Mouse (Mus musculus) left cerebral cortex, adult 11 months (tissue): ENCODE data around the gene Aspa.

Source experiments
- DNase-seq: peaks from one replicate; pipeline ENCODE4 v3.0.0; 2022; ENCODE audit warnings: low spot score

Aspa gene

DNA sequence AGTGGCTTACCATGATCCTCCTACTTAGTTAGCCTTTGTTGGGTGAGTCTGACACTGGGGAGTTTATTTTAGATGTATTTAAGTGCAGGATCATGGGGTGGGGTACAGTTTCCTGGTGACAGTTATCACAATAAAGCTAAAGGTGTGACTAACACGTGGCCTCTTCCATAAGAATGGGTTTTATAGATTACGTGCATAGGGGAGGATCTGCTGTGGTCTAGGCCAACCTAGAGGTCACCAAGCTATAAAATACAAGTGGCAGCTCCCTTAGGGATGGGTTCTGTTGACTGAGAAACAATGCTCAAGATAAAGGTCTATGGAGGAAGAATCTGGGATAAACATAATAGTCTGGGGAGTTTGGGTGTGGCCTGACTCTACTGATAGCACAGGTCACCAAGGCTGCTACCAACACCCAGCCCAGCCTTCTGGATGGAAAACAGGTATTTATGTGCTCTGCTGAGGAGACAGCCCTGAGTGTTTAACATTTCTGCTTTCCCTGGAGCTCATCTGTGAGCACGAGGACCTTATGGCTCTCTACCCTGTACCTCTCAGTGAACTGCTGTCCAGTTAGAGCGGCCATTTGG, 71.9 kb downstream of the Aspa start:
- no peak for DNase-seq
